In genomic region chr10:63381498-63382280, GRCm38 (mm10) we compare ENCODE assay signal across 8 mouse cellular contexts. TPM values are rescaled to one million over a fixed set of nuclear protein-coding genes. Genes with fewer than 3 reads are reported as not detected.
DNase-seq lines count a peak whose midpoint lies in the region; ATAC-seq and TF ChIP-seq lines count a peak whose summit lies in the region.

Gene Sirt1 (minus strand): TSS chr10:63381704.

- H3K4me2 ChIP-seq in hindbrain, embryonic 16.5 days (ENCODE audit: low read length), result peak within 1 kb of the TSS; percentile 71
- H3K4me2 ChIP-seq in liver, embryonic 16.5 days (ENCODE audit: low read depth, low read length), result peak within 1 kb of the TSS; percentile 95

- DNase-seq in layer of hippocampus, adult 2 months (ENCODE audit: low spot score in 2 of 2), result peak in 1 of 2 experiments; percentile 10
- DNase-seq in layer of hippocampus, adult 11-12 months (ENCODE audit: low spot score), result no peak
- no peak for DNase-seq in ovary, adult 18-20 months (ENCODE audit: low spot score)

- H3K9me3 ChIP-seq in hindbrain, embryonic 16.5 days (ENCODE audit: control insufficient read depth, low read length), result no peaks in the 10 kb centered on the region
- H3K9me3 ChIP-seq in liver, embryonic 16.5 days (replicated peaks; ENCODE audit: control insufficient read depth, low read length), result no peaks in the 10 kb centered on the region

- no peaks in the 10 kb centered on the region for H3K36me3 ChIP-seq in hindbrain, embryonic 16.5 days (ENCODE audit: control insufficient read depth, insufficient read depth, low read length)
- no peaks in the 10 kb centered on the region for H3K36me3 ChIP-seq in liver, embryonic 16.5 days (ENCODE audit: control insufficient read depth, insufficient read depth)

- no peak for TF ChIP-seq CTCF in layer of hippocampus, adult 2 months (conservative IDR thresholded peaks at IDR 0.05)
- TF ChIP-seq CTCF in embryonic fibroblast, embryonic 13.5 days (IDR thresholded peaks at IDR 0.05; ENCODE audit: borderline replicate concordance, insufficient read depth, low read length), result no peak
- TF ChIP-seq CTCF in olfactory bulb, adult 2 months (IDR thresholded peaks at IDR 0.05; ENCODE audit: insufficient read depth, low read depth, low read length), result no peak

- TF ChIP-seq POLR2A in embryonic fibroblast, embryonic 13.5 days (IDR thresholded peaks at IDR 0.05; ENCODE audit: low read depth, low read length), result peak; percentile 29; the same call in 1 of the 2 replicates
- no peak for TF ChIP-seq POLR2A in olfactory bulb, adult 2 months (IDR thresholded peaks at IDR 0.05; ENCODE audit: insufficient read depth, low read depth, low read length)

- H3K4me3 ChIP-seq in layer of hippocampus, adult 2 months, result peak within 1 kb of the TSS; percentile 76
- peak within 1 kb of the TSS; percentile 51 for H3K4me3 ChIP-seq in embryonic fibroblast, embryonic 13.5 days (ENCODE audit: insufficient read depth, low read length)
- H3K4me3 ChIP-seq in hindbrain, embryonic 16.5 days (ENCODE audit: low read length), result peak within 1 kb of the TSS; percentile 62
- H3K4me3 ChIP-seq in liver, embryonic 16.5 days (ENCODE audit: low read depth, low read length), result peak within 1 kb of the TSS; percentile 63
- peak within 1 kb of the TSS; percentile 65 for H3K4me3 ChIP-seq in olfactory bulb, adult 2 months (ENCODE audit: insufficient read depth, low read depth, low read length)

- no peaks in the 10 kb centered on the region; the same call in 1 of the 2 replicates for H3K4me1 ChIP-seq in embryonic fibroblast, embryonic 13.5 days (ENCODE audit: control insufficient read depth, insufficient read depth, low read length)
- peaks cover 9% of the 10 kb centered on the region for H3K4me1 ChIP-seq in hindbrain, embryonic 16.5 days (ENCODE audit: control insufficient read depth, insufficient read depth, low read depth, low read length)
- H3K4me1 ChIP-seq in liver, embryonic 16.5 days (ENCODE audit: control insufficient read depth, low read depth, low read length), result peaks cover 10% of the 10 kb centered on the region
- H3K4me1 ChIP-seq in olfactory bulb, adult 2 months (ENCODE audit: control insufficient read depth, insufficient read depth, low read length), result peaks cover 3% of the 10 kb centered on the region

- 7% methylated on average over 24 of the region's 24 CpGs for WGBS in hindbrain, embryonic 16.5 days
- WGBS in liver, embryonic 16.5 days (ENCODE audit: insufficient replicate concordance), result 8% methylated on average over 24 of the region's 24 CpGs
- 4% methylated on average over 24 of the region's 24 CpGs for WGBS in olfactory bulb, adult 2 months

- ATAC-seq in activated CD4-positive, CD25-positive, alpha-beta regulatory T cell, adult 4 months, result peak; percentile 28
- no peak for ATAC-seq in hindbrain, embryonic 16.5 days
- no peak for ATAC-seq in liver, embryonic 16.5 days (ENCODE audit: low read depth)

- peak within 1 kb of the TSS; percentile 73 for H3K9ac ChIP-seq in hindbrain, embryonic 16.5 days (ENCODE audit: low read depth, low read length)
- peak within 1 kb of the TSS; percentile 57 for H3K9ac ChIP-seq in liver, embryonic 16.5 days (ENCODE audit: low read depth, low read length)

- H3K27ac ChIP-seq in layer of hippocampus, adult 2 months, result peak within 1 kb of the TSS; percentile 91
- 0 out of 2 replicates have a peak within 1 kb of the TSS, but pooled peaks have one; percentile 0 for H3K27ac ChIP-seq in embryonic fibroblast, embryonic 13.5 days (ENCODE audit: insufficient read depth, low read length)
- H3K27ac ChIP-seq in hindbrain, embryonic 16.5 days (ENCODE audit: low read depth, low read length), result peak within 1 kb of the TSS; percentile 74
- no peak within 1 kb of the TSS for H3K27ac ChIP-seq in liver, embryonic 16.5 days (ENCODE audit: low read length)
- peak within 1 kb of the TSS; percentile 65; the same call in 1 of the 2 replicates for H3K27ac ChIP-seq in olfactory bulb, adult 2 months (ENCODE audit: insufficient read depth, low read depth, low read length)

- H3K27me3 ChIP-seq in hindbrain, embryonic 16.5 days (replicated peaks; ENCODE audit: control insufficient read depth, insufficient read depth, low read length), result no peaks in the 10 kb centered on the region; the same call in 1 of the 2 replicates
- no peaks in the 10 kb centered on the region for H3K27me3 ChIP-seq in liver, embryonic 16.5 days (ENCODE audit: control insufficient read depth, insufficient read depth, low read depth, low read length)

RNA-seq across cellular contexts. Expression of gene Sirt1, which starts in this region (rescaled TPM):
- 10 to 100 TPM; 11.7 to 15.9 TPM for total RNA-seq in layer of hippocampus, adult 2 months (2021)
- polyA plus RNA-seq in activated CD4-positive, CD25-positive, alpha-beta regulatory T cell, adult 4 months (2017; shearing (Covaris generic)), result 10 to 100 TPM in 1 of 2 experiments, 1 to 10 TPM in 1; 6.6 to 10.5 TPM
- 12.6 and 14.4 TPM in 2 replicates for polyA plus RNA-seq in embryonic fibroblast, embryonic 13.5 days (2011; ENCODE audit: insufficient read length, low read depth, missing spikeins)
- polyA plus RNA-seq in hindbrain, embryonic 16.5 days (2015; fragmentation: Nextera tagmentation; extraction: Ambion mirVana), result 2.3 and 3.4 TPM in 2 replicates
- 2.4 and 3.1 TPM in 2 replicates for polyA plus RNA-seq in liver, embryonic 16.5 days (2015; fragmentation: Nextera tagmentation; extraction: Ambion mirVana)
- polyA plus RNA-seq in olfactory bulb, adult 2 months (2012; ENCODE audit: insufficient read depth, insufficient read length, low replicate concordance, missing spikeins), result not detected in 2 replicates
